Mouse (Mus musculus): ENCODE measurements around the gene Phf20. TPM values are rescaled to one million over a fixed set of nuclear protein-coding genes. Genes with fewer than 3 reads are reported as not detected.

The Phf20 gene
- 10.9 and 17.7 TPM in 2 replicates for polyA plus RNA-seq (2012; rRNA removed)

DNA sequence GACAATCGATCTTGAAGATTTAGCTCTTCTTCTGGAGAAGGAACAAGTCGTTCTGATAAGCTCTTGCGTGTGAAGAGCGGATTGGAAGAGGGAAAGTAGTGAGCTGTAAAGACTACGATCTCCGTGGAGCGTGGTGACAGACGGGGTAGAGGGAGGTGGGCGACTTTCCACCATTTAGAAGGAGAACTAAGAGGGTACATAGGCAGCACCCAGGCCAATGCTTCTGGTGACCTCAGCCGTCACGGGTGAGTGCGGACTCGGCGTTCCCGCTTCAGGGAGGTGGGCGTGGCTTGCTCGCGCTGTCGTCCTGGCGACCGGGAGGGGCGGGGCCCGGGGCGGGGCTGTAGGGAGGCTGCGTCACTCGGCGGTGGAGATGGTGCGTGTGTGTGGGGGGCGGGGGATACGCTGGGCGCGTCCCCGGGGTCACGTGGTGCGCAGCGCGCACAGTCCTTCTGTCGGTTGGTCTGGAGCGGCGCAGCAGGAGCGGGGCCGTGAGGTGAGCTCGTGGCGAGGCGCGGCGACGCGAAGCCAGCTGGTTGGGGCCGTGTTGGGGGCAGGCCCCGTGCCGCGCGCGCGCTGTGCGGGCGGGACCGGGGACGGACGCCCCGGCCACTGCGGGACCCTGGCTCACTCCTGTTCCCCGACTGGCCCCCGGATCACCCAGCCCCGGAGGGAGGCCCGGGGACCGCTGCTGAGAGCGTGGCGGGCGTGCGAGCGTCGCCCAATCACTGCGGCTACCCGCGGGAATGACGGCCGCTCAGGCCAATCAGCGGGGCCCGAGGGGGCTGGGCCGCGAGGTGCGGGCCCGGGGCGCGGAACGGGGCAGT is at the start of gene Phf20:
TSS of gene Phf20 (plus strand) at position 165 of the 827 bp plus-strand sequence.
- under 1% methylated on average over 85 of the region's 88 CpGs for WGBS
- DNase-seq (ENCODE audit: low read depth in 1 of 2, low spot score in 2 of 2), result peak; percentile 95 to 99
- H3K27ac ChIP-seq (ENCODE audit: insufficient read depth, low read length), result peak within 1 kb of the TSS; percentile 95
- H3K36me3 ChIP-seq (ENCODE audit: control insufficient read depth, insufficient read depth, low read length), result no peaks in the 10 kb centered on the region
- H3K27me3 ChIP-seq (ENCODE audit: control insufficient read depth, insufficient read depth, low read length), result no peaks in the 10 kb centered on the region
- TF ChIP-seq CTCF (IDR thresholded peaks at IDR 0.05; ENCODE audit: extremely low read depth, insufficient read depth, insufficient read length, insufficient replicate concordance) (no peak), POLR2A (IDR thresholded peaks at IDR 0.05; ENCODE audit: low read depth, low read length) (peak; percentile 63)
- H3K4me1 ChIP-seq (ENCODE audit: control insufficient read depth, insufficient read depth, insufficient read length), result peaks cover 4% of the 10 kb centered on the region; the same call in 1 of the 2 replicates
- H3K4me3 ChIP-seq (ENCODE audit: extremely low read depth, insufficient read depth, insufficient read length), result peak within 1 kb of the TSS; percentile 76

- H3K27me3 ChIP-seq (ENCODE audit: control insufficient read depth, insufficient read depth, low read length), result no peaks in the 10 kb centered on the region
- DNase-seq (ENCODE audit: low read depth in 1 of 2, low spot score in 2 of 2), result no peak
- no peaks in the 10 kb centered on the region for H3K4me1 ChIP-seq (ENCODE audit: control insufficient read depth, insufficient read depth, insufficient read length)
- peaks cover 24% of the 10 kb centered on the region for H3K36me3 ChIP-seq (ENCODE audit: control insufficient read depth, insufficient read depth, low read length)
- WGBS, result 87% methylated on average over 3 of the region's 3 CpGs
- no peak overlapping the region for H3K27ac ChIP-seq (ENCODE audit: insufficient read depth, low read length)
- H3K4me3 ChIP-seq (ENCODE audit: extremely low read depth, insufficient read depth, insufficient read length), result no peak overlapping the region; the same call in 1 of the 2 replicates
- TF ChIP-seq CTCF (IDR thresholded peaks at IDR 0.05; ENCODE audit: extremely low read depth, insufficient read depth, insufficient read length, insufficient replicate concordance) (no peak), POLR2A (IDR thresholded peaks at IDR 0.05; ENCODE audit: low read depth, low read length) (no peak)
Observed at GRCm38 (mm10) chr2:156147316-156147915, 48.9 kb upstream of the Phf20 start.

GRCm38 (mm10) chr2:156151538-156151937 is 44.7 kb upstream of the Phf20 start:
- Histone ChIP-seq H3K27me3 (ENCODE audit: control insufficient read depth, insufficient read depth, low read length) (no peaks in the 10 kb centered on the region), H3K27ac (ENCODE audit: insufficient read depth, low read length) (no peak overlapping the region), H3K36me3 (ENCODE audit: control insufficient read depth, insufficient read depth, low read length) (peaks cover 35% of the 10 kb centered on the region), H3K4me3 (ENCODE audit: extremely low read depth, insufficient read depth, insufficient read length) (no peak overlapping the region), H3K4me1 (ENCODE audit: control insufficient read depth, insufficient read depth, insufficient read length) (no peaks in the 10 kb centered on the region)
- DNase-seq (ENCODE audit: low read depth in 1 of 2, low spot score in 2 of 2), result no peak
- TF ChIP-seq POLR2A (IDR thresholded peaks at IDR 0.05; ENCODE audit: low read depth, low read length), result no peak
- no peak for TF ChIP-seq CTCF (IDR thresholded peaks at IDR 0.05; ENCODE audit: extremely low read depth, insufficient read depth, insufficient read length, insufficient replicate concordance)

DNA sequence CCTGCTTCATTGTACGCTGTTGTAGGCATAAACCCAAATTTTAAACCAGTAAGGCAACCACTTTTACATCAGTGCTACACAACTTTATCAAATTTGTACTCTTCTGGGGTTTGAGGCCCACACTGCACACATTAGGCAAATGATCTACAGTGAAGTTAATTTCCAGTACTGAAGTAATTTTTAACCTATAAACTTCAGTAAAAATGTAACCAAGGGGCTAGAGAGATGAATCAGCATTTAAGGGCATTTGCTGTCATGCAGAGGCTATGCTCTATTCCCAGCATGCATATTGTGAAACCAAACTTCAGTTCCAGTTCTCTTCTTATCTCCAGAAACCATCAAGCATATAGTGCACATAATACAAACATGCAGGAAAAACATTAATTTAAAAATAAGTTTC is 30.8 kb upstream of the Phf20 start:
- Histone ChIP-seq H3K4me3 (ENCODE audit: extremely low read depth, insufficient read depth, insufficient read length) (no peak overlapping the region), H3K4me1 (ENCODE audit: control insufficient read depth, insufficient read depth, insufficient read length) (no peaks in the 10 kb centered on the region), H3K27me3 (ENCODE audit: control insufficient read depth, insufficient read depth, low read length) (no peaks in the 10 kb centered on the region), H3K36me3 (ENCODE audit: control insufficient read depth, insufficient read depth, low read length) (peaks cover 57% of the 10 kb centered on the region), H3K27ac (ENCODE audit: insufficient read depth, low read length) (no peak overlapping the region)
- WGBS, result 89% methylated on average over 1 of the region's 1 CpGs
- no peak for DNase-seq (ENCODE audit: low read depth in 1 of 2, low spot score in 2 of 2)
- no peak for TF ChIP-seq POLR2A (IDR thresholded peaks at IDR 0.05; ENCODE audit: low read depth, low read length)
- TF ChIP-seq CTCF (IDR thresholded peaks at IDR 0.05; ENCODE audit: extremely low read depth, insufficient read depth, insufficient read length, insufficient replicate concordance), result no peak

DNA sequence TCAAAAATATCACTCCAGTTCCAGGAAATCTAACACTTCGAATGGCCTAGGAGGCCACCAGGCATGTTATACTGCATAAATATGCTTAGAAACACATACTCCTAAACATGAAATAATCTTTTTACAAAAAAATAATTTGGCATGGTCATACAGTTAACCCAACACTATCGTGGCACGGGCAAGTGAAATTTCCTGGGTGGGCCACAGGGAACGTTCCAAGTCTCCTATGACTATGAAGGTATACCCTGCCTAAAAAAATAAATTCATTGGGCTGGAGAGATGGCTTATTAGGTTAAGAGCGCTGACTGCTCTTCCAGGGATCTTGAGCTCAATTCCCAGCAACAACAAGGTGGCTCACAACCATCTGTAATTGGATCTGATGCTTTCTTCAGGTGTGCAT is 29.7 kb upstream of the Phf20 start:
- WGBS, result 92% methylated on average over 5 of the region's 5 CpGs
- no peak overlapping the region for H3K4me3 ChIP-seq (ENCODE audit: extremely low read depth, insufficient read depth, insufficient read length)
- no peak overlapping the region for H3K27ac ChIP-seq (ENCODE audit: insufficient read depth, low read length)
- DNase-seq (ENCODE audit: low read depth in 1 of 2, low spot score in 2 of 2), result no peak
- TF ChIP-seq CTCF (IDR thresholded peaks at IDR 0.05; ENCODE audit: extremely low read depth, insufficient read depth, insufficient read length, insufficient replicate concordance) (no peak), POLR2A (IDR thresholded peaks at IDR 0.05; ENCODE audit: low read depth, low read length) (no peak)
- no peaks in the 10 kb centered on the region for H3K4me1 ChIP-seq (ENCODE audit: control insufficient read depth, insufficient read depth, insufficient read length)
- no peaks in the 10 kb centered on the region for H3K27me3 ChIP-seq (ENCODE audit: control insufficient read depth, insufficient read depth, low read length)
- H3K36me3 ChIP-seq (ENCODE audit: control insufficient read depth, insufficient read depth, low read length), result peaks cover 56% of the 10 kb centered on the region

- Histone ChIP-seq H3K4me1 (ENCODE audit: control insufficient read depth, insufficient read depth, insufficient read length) (peaks cover 6% of the 10 kb centered on the region), H3K27ac (ENCODE audit: insufficient read depth, low read length) (no peak overlapping the region), H3K4me3 (ENCODE audit: extremely low read depth, insufficient read depth, insufficient read length) (no peak overlapping the region), H3K27me3 (ENCODE audit: control insufficient read depth, insufficient read depth, low read length) (no peaks in the 10 kb centered on the region), H3K36me3 (ENCODE audit: control insufficient read depth, insufficient read depth, low read length) (peaks cover 29% of the 10 kb centered on the region)
- no peak for TF ChIP-seq POLR2A (IDR thresholded peaks at IDR 0.05; ENCODE audit: low read depth, low read length)
- no peak for TF ChIP-seq CTCF (IDR thresholded peaks at IDR 0.05; ENCODE audit: extremely low read depth, insufficient read depth, insufficient read length, insufficient replicate concordance)
- 46% methylated on average over 6 of the region's 6 CpGs for WGBS
- no peak for DNase-seq (ENCODE audit: low read depth in 1 of 2, low spot score in 2 of 2)
Observed at GRCm38 (mm10) chr2:156177079-156177478, 19.2 kb upstream of the Phf20 start.

DNA sequence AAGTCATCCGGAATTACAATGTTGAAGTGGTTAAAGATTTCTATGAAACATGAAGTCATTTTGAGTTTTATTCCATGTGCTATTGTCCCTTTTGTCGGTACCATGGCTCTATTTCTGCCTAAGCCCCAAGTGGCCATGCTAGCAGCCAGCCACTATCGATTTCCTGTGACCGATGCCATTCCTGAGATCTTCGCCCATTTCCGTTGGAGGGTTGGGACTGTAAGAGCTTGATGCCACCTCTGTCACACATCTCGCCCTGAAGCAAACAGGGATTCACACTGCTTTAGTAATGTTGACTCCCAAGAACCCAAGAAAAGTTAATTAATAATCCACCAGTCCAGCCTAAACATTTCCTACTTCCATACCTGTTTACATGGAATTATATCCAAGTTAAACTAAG is 18.6 kb upstream of the Phf20 start:
- Histone ChIP-seq H3K4me3 (ENCODE audit: extremely low read depth, insufficient read depth, insufficient read length) (no peak overlapping the region), H3K27me3 (ENCODE audit: control insufficient read depth, insufficient read depth, low read length) (no peaks in the 10 kb centered on the region), H3K36me3 (ENCODE audit: control insufficient read depth, insufficient read depth, low read length) (peaks cover 26% of the 10 kb centered on the region), H3K27ac (ENCODE audit: insufficient read depth, low read length) (no peak overlapping the region), H3K4me1 (ENCODE audit: control insufficient read depth, insufficient read depth, insufficient read length) (peaks cover 6% of the 10 kb centered on the region)
- no peak for DNase-seq (ENCODE audit: low read depth in 1 of 2, low spot score in 2 of 2)
- no peak for TF ChIP-seq POLR2A (IDR thresholded peaks at IDR 0.05; ENCODE audit: low read depth, low read length)
- no peak for TF ChIP-seq CTCF (IDR thresholded peaks at IDR 0.05; ENCODE audit: extremely low read depth, insufficient read depth, insufficient read length, insufficient replicate concordance)
- 59% methylated on average over 7 of the region's 7 CpGs for WGBS

All from spleen, adult 2 months (tissue).